Mouse (Mus musculus): Measurements from ENCODE around the gene Cap1. TPM values are rescaled to one million over a fixed set of nuclear protein-coding genes. Genes with fewer than 3 reads are reported as not detected.

Cap1 gene
- total RNA-seq (2018; cell fraction: chromatin; rRNA removed) = 100 to 1,000 TPM; 120 to 324 (median 283) TPM
- total RNA-seq (2018; cell fraction: cytosol; rRNA removed) = 100 to 1,000 TPM; 401 to 516 (median 457) TPM
- total RNA-seq (2018; cell fraction: nucleus; rRNA removed) = 100 to 1,000 TPM; 151 to 403 (median 238) TPM
- polyA plus RNA-seq (2018) = 402 to 842 TPM (median 678 TPM) in 3 replicates

DNA sequence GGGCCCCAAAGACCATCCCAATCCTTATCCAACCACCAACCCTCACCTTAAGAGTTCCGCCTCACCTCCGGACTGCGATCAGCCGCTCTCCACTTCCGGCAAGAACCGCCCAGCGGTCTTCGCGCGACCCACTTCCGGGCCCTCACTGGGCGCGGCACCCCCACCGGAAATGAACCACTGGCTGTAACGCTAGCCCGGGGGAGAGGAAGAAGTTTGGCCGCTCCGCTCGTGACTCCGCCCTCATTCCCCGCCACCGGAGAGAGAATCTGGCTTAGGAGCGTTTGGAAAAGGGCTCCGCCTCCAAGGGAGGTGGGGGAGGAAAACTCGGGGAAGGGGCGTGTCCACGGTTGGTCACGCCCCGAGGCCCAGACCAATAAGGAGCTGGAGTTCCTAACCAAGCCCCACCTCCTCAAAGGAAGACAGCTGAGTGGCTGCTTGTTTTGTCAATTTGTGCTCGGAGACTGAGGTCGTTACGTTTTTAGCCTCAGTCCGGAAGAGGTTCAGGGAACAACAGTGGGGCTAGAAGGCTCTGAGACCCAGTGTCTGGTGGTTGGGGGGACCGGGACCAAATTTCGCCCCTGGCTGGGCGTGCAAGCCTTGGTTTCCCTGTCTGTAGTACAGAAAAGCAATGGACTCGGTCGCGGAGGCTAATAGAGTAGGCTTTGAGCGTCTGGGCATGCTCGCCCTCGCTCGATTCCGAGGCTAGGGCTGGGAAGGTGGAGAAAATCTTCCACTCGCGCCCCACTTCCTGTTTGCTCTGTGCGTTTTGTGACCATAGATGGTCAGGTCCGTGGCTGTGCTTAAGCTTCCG, at the start of gene Cap1:
Gene Cap1 (minus strand): TSS at position 289 of the 811 bp plus-strand sequence.
- 2% methylated on average over 46 of the region's 49 CpGs for WGBS (ENCODE audit: missing documents)
- peaks cover 47% of the 10 kb centered on the region for H3K79me2 ChIP-seq (ENCODE audit: inconsistent target)
- no peaks in the 10 kb centered on the region for H3K36me3 ChIP-seq (ENCODE audit: inconsistent target)
- peak within 1 kb of the TSS; percentile 100 for H3K4me3 ChIP-seq (ENCODE audit: inconsistent target)
- H3K27ac ChIP-seq = peak within 1 kb of the TSS; percentile 100

DNA sequence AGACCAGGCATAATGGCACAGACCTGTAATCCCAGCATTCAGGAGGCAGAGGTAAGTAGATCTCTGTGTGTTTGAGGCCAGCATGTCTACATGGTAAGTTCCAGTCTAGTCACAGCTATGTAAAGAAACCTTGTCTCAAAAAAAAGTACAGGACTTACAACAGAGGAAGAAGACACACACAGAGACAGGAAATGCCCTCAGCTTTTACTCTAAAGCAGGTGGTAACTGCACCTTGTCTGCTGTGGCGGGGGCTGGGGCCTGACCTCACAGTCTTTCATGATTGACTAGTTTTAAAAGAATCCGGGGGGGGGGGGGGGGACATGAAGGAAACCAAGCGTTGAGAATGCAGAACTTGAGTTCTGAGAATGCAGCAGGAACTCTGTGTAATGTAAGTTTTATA, 48.0 kb upstream of the Cap1 start:
- H3K79me2 ChIP-seq (ENCODE audit: inconsistent target) = no peaks in the 10 kb centered on the region
- no peak overlapping the region for H3K4me3 ChIP-seq (ENCODE audit: inconsistent target)
- WGBS (ENCODE audit: missing documents) = 26% methylated on average over 3 of the region's 3 CpGs
- no peak overlapping the region for H3K27ac ChIP-seq
- H3K36me3 ChIP-seq (ENCODE audit: inconsistent target) = no peaks in the 10 kb centered on the region

DNA sequence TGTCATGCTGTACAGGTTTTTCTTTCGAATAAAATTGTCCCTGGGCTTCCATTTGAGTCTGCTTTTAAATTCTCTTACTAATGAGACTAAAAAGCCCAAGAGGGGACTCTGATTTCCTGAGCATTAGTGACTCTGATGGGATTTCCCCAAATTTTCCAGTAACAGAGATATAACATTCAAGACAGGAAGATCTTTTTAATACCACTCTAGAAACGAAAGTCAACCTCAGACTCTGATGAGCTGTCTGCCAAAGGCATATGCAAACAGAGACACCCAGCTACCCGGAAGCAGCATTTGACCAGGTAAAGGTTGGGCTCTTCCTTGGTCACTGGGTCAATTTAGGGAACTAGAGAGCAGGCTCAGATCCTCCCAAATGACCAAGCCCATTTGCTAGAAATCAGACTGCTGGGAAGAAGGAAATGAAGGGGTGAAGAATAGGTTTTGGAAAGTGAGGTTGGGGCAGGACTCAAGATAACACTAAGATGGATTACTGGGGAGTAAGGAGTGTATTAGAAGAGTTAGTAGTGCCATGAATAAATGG, 47.3 kb upstream of the Cap1 start:
- 59% methylated on average over 3 of the region's 3 CpGs for WGBS (ENCODE audit: missing documents)
- no peak overlapping the region for H3K27ac ChIP-seq
- no peaks in the 10 kb centered on the region for H3K79me2 ChIP-seq (ENCODE audit: inconsistent target)
- no peaks in the 10 kb centered on the region for H3K36me3 ChIP-seq (ENCODE audit: inconsistent target)
- H3K4me3 ChIP-seq (ENCODE audit: inconsistent target) = no peak overlapping the region

DNA sequence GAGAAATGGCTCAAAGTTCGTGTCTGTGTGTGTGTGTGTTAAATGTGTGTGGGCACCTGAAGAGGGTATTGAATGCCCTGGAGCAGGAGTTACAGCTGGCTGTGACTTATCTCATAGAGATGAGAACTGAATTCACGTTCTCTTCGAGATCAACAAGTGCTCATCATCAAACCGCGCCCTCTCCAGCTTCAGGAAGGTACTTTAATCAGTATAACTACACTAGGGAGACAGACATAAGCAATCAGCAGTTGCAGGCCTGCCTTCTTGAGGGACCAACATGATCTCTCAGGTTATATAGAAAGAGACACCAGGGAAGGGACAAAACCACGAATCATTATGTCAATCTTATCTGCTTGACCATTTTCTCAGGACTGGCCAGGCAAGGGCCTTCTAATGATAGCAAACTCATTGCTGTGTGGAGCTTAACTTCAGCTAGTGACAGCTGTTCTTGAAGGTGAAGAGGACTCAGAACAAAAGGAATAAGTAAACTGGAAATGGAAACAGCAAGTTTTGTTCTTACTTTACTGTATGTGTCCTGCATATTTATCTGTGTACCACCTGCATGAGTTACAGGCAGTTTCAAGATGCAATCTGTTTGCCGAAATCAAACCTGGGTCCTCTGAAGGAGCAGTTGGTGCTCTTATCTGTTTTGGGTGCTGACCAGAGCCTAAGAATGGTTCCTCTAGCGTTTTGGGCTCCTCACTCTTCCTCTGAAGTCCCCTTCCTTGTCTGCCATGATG, 46.6 kb upstream of the Cap1 start:
- Histone ChIP-seq H3K4me3 (ENCODE audit: inconsistent target) (no peak overlapping the region), H3K79me2 (ENCODE audit: inconsistent target) (no peaks in the 10 kb centered on the region), H3K36me3 (ENCODE audit: inconsistent target) (no peaks in the 10 kb centered on the region), H3K27ac (no peak overlapping the region)
- 76% methylated on average over 8 of the region's 8 CpGs for WGBS (ENCODE audit: missing documents)

DNA sequence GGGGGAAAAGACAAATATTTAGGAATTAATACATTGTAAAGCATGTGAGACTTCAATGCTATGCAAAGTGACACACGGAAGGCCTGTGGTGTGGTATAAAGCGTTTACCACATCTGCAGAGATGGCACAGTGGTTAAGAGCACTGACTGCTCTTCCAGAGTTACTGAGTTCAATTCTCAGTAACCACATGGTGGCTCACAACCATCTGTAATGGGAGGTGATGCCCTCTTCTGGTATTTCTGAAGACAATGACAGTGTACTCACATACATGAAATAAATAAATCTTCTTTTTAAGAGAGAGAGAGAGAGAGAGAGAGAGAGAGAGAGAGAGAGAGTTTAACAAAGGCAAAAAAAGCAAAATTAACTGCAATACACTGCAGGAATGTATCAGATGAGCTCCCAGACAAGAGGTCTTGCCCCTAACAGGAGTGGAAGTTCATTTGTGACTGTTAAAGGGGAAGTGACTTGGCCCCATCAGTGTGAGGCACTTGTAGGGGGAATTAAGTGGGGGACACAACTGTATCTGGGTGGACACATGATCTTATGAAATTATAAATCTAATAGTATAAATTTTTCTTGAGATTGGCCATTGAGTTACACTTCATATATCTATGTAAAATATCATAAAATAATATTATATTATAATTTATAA, 45.2 kb upstream of the Cap1 start:
- H3K4me3 ChIP-seq (ENCODE audit: inconsistent target) = no peak overlapping the region
- H3K79me2 ChIP-seq (ENCODE audit: inconsistent target) = no peaks in the 10 kb centered on the region
- WGBS (ENCODE audit: missing documents) = 82% methylated on average over 2 of the region's 2 CpGs

DNA sequence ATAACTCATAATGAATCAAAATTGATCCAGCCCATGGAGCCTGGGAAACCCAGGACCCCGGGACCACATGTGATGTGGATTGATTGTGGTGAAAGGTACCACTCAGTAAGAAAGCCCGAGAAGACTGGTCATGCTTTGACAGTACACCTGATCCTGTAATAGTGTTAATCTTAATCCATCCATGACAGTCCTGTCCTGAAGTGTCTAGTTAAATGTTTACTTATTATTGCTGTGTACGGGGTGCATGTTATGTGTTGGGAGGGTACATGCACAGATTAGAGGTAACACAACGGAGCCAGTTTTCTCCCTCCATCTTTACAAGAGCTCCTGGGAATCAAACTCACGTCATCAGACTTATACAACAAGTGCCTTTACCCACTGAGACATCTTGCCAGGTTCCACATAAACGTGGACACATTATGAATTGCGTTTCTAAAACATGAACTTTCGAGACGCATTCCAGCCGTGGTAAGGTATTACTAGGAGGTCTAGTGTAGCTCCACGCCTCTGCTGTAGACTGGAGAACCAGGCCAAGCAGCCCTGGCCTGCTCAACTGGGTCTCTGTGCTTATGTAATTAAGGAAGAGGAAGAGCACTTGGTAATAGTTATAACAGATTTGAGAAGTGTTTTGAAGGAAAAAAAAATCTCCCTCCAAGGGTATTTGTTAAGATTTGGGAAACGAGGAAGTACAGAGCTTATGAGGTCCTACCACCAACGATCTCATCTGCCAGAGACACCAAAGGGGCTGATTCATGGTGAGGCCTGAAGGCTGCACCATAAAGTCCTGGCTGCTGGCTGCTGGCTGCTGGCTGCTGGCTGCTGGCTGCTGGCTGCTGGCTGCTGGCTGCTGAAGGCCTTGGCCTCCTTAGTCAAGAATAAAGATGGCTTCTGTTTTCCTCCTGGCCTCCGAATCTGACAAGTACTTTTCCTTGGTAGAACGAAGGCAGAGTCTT, 37.8 kb upstream of the Cap1 start:
- H3K4me3 ChIP-seq (ENCODE audit: inconsistent target) = no peak overlapping the region
- whole genome bisulfite sequencing (ENCODE audit: missing documents) = 41% methylated on average over 15 of the region's 15 CpGs

More for the DNA sequence above, 45.2 kb upstream of the Cap1 start:
- H3K36me3 ChIP-seq (ENCODE audit: inconsistent target) = no peaks in the 10 kb centered on the region
- no peak overlapping the region for H3K27ac ChIP-seq

DNA sequence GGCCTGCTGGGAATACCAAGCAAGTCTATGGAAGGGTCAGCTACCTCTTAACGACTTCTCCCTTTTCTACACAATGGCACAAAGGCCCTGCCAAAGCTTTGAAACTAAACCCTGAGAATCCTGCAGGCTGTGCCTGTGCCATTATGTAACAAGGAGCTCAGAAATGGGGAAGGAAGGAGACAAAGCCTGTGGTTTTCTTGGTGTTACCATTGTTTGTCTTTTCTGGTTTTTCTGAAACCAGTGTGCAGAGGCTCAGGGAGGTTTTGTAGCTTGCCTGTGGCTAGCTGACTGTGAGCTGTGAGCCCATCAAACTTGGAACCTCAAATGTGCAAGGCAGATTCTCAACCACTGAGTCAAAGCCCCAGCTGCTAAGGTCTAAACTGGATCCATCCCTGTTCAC, 37.0 kb upstream of the Cap1 start:
- H3K79me2 ChIP-seq (ENCODE audit: inconsistent target) = no peaks in the 10 kb centered on the region
- 7% methylated on average over 1 of the region's 1 CpGs for WGBS (ENCODE audit: missing documents)
- H3K4me3 ChIP-seq (ENCODE audit: inconsistent target) = no peak overlapping the region
- no peaks in the 10 kb centered on the region for H3K36me3 ChIP-seq (ENCODE audit: inconsistent target)
- H3K27ac ChIP-seq = peak overlapping the region; percentile 33

More for the DNA sequence above, 37.8 kb upstream of the Cap1 start:
- Histone ChIP-seq H3K36me3 (ENCODE audit: inconsistent target) (no peaks in the 10 kb centered on the region), H3K27ac (peak overlapping the region; percentile 33), H3K79me2 (ENCODE audit: inconsistent target) (no peaks in the 10 kb centered on the region)

DNA sequence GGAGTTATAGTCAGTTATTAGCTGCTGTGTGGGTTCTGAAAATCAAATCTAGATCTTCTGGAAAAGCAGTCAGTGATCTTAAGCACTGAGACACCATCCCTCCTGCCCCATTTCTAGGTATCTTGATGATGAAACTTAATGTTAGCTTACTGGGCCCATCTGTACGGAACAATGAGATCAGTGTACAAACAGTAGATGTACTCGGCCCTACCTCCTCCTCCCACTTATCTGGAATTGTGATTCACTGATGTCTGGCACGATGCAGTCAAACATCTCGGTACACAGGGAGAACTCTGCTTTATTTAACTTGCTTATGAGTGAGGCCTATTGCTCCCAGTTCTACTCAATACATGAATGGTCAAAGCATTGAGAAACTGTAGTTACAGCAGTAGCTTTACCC, 30.1 kb upstream of the Cap1 start:
- H3K27ac ChIP-seq = no peak overlapping the region
- H3K4me3 ChIP-seq (ENCODE audit: inconsistent target) = no peak overlapping the region
- no peaks in the 10 kb centered on the region for H3K79me2 ChIP-seq (ENCODE audit: inconsistent target)
- WGBS (ENCODE audit: missing documents) = 96% methylated on average over 4 of the region's 4 CpGs
- H3K36me3 ChIP-seq (ENCODE audit: inconsistent target) = no peaks in the 10 kb centered on the region

DNA sequence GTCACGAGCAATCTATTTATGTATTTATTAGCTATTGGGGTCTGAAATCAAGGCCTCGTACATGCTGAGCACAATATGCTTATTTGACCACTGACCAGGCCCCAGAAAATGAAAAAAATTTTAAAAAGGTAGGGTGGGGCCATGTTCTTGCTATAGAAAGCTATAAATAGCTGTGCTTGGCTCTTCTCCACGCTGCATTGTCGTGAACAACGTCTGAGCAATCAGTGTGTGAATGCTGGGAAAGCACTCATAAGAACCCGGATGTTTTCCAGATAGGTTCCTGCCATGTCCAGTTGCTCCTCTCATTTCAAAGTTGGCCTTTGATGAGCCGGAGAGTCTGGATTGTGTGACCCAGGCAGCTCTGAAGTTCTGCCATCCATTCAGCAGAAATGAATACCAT, 28.3 kb upstream of the Cap1 start:
- WGBS (ENCODE audit: missing documents) = 97% methylated on average over 7 of the region's 7 CpGs

DNA sequence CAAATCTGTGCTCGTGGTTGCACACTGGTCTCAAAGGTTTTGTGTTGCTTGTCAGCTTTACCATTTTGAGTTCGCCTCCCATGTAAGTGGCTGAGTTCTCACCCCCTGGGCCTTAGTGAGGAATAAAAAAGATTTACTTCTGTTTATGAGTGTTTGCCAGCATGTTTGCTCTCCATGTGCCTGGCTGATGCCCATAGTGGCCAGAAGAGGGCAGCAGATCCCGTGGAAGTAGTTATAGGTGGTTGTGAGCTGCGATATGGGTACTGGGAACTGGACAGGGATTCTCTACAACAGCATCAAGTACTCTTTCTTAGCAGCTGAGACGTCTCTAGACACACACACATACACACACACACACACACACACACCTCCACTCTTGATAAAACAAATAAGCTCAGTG, 26.8 kb upstream of the Cap1 start:
- H3K27ac ChIP-seq = no peak overlapping the region
- H3K36me3 ChIP-seq (ENCODE audit: inconsistent target) = no peaks in the 10 kb centered on the region
- no peak overlapping the region for H3K4me3 ChIP-seq (ENCODE audit: inconsistent target)
- whole genome bisulfite sequencing (ENCODE audit: missing documents) = 87% methylated on average over 5 of the region's 5 CpGs
- no peaks in the 10 kb centered on the region for H3K79me2 ChIP-seq (ENCODE audit: inconsistent target)

More for the DNA sequence above, 28.3 kb upstream of the Cap1 start:
- Histone ChIP-seq H3K4me3 (ENCODE audit: inconsistent target) (no peak overlapping the region), H3K36me3 (ENCODE audit: inconsistent target) (no peaks in the 10 kb centered on the region), H3K27ac (no peak overlapping the region), H3K79me2 (ENCODE audit: inconsistent target) (no peaks in the 10 kb centered on the region)

DNA sequence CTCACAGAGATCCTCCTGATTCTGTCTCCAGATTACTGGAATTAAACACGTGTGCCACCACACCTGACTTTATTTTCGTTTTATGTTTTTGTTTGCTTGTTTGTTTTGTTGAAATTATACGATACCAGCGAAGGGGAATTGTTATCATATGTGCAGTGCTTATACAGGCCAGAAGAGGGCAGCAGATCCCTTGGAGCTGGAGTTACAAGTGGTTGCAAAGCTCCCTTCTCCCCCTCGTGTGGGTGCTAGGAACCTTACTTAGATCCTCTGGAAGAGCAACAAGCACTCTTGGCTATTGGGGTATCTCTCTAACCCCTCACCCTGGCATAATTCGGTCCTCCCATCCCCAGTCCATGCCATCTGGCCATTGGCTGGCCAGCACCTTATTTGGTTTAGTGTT, 24.7 kb upstream of the Cap1 start:
- H3K79me2 ChIP-seq (ENCODE audit: inconsistent target) = no peaks in the 10 kb centered on the region
- H3K4me3 ChIP-seq (ENCODE audit: inconsistent target) = no peak overlapping the region
- WGBS (ENCODE audit: missing documents) = 70% methylated on average over 6 of the region's 6 CpGs
- no peaks in the 10 kb centered on the region for H3K36me3 ChIP-seq (ENCODE audit: inconsistent target)
- no peak overlapping the region for H3K27ac ChIP-seq

DNA sequence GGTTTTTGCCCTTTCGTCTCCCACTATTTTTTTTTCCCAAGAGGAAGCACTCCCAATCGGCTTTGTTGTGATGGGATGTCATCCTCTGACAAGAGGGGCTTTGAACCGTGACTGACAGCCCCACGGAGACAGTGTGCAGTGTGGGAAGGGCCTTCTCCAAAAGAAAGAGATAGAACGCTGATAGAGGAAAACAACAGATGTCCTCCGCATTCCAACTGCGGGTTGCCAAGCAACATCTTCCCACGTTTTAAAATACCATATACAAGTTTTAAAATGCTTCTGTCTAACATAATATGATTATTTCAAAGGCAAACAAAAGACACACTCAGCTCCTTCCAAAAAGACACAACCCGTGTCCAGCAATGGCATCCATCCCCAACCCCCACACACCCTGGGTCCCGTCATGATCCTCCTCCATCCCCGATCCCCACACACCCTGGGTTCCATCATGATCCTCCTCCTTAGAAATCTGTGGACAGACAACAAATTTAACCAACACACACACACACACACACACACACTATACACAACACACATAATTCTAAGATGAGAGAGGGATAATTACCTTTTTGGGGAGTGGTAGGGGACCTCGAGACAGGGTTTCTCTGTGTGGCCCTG, 23.8 kb upstream of the Cap1 start:
- 90% methylated on average over 11 of the region's 12 CpGs for WGBS (ENCODE audit: missing documents)
- Histone ChIP-seq H3K4me3 (ENCODE audit: inconsistent target) (no peak overlapping the region), H3K79me2 (ENCODE audit: inconsistent target) (no peaks in the 10 kb centered on the region), H3K36me3 (ENCODE audit: inconsistent target) (no peaks in the 10 kb centered on the region), H3K27ac (no peak overlapping the region)

DNA sequence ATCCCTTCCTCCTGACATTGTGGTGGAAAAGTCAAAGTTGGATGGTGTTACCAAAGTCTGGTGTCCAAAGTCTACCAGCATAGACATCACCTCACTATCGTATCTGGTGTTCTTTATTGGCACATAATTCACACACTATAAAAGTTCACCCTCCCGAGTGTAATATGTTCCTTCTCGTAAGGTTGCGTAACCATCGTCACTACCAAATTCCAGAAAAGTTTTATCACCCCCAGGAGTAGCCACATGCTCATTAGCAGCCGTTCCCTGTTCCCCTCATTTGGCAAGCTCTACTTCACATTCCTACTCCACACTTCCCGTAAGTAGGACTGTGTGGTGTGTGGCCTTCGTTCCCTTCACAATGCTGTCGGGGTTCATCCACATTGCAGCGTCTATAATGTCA, 19.5 kb upstream of the Cap1 start:
- WGBS (ENCODE audit: missing documents) = 86% methylated on average over 10 of the region's 10 CpGs
- no peaks in the 10 kb centered on the region for H3K79me2 ChIP-seq (ENCODE audit: inconsistent target)
- H3K4me3 ChIP-seq (ENCODE audit: inconsistent target) = no peak overlapping the region
- no peak overlapping the region for H3K27ac ChIP-seq
- no peaks in the 10 kb centered on the region for H3K36me3 ChIP-seq (ENCODE audit: inconsistent target)
